Mouse (Mus musculus) left cerebral cortex, adult 2 months (tissue): Measurements from ENCODE around the gene Abcb6. TPM values are rescaled to one million over a fixed set of nuclear protein-coding genes. Genes with fewer than 3 reads are reported as not detected.

ENCODE experiments used
- DNase-seq, 2 experiments: peaks; one replicate each; pipeline ENCODE4 v3.0.0; 2021 to 2022; ENCODE audit warnings: low spot score in 2 of 2, mixed read lengths in 1 of 2; ENCODE audit errors: extremely low spot score in 1 of 2
- H3K27ac ChIP-seq: fragments of 200-600 bp; 2 replicates; pipeline ENCODE4 v1.8.1; 2022
- H3K4me3 ChIP-seq: fragments of 200-600 bp; 2 replicates; pipeline ENCODE4 v1.8.1; 2022
- CTCF ChIP-seq: fragments of 200-600 bp; IDR thresholded peaks from 2 replicates; pipeline ENCODE4 v1.8.1; 2022; ENCODE audit warnings: antibody characterized with exemption, mild to moderate bottlenecking, moderate library complexity
- intact Hi-C: fragments of 180-260 bp; cut with DNase I; formaldehyde crosslinking; loops from one replicate; pipeline ENCODE4 v1.15.1; 2025
- microRNA-seq, 2 experiments: library from miRNA; unstranded; fragments of <30 nt; microRNA quantifications; one replicate each; pipeline ENCODE4 v1.2.0; 2021
- total RNA-seq, 2 experiments: library from RNA; stranded (reverse); gene quantifications; 2 replicates each; pipeline ENCODE4 v1.2.3; 2021

Abcb6 gene
- total RNA-seq, 2 experiments from 2014 or later = 24.9 to 25.4 TPM

DNA sequence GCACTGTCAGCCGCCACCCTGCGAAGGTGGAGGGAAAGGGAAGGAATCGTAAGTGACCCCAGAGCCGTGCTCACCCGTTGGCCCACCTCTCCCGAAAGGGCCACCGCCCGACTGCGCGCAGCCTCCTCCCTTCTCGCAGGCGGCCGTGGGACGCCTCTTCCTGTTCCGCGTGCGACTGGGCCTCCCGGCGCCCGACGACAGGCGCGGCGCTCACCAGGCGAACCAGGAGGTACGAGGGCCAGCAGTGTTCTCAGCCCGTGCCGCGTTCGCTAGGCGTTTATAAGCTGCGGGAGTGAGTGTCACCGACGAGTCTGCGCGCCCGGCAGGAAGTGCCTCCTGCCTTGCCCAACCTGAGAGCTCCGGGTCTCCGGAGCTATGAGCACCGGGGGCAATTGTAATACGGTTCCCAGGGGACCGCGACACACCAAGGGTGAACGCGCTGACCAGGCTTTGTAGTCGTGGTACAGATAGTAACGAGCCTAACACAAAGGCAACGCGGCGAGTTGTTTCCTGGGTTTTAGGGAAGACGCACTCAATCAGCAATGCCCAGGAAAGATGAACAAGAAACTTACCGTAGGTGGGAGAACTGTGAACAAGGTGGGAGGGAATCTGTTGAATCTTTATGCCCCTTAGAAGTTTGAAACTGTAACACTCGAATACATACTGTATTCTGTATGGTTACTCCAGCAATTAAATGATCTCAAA lies 38.6 kb downstream of the Abcb6 start:
- H3K27ac ChIP-seq = peak overlapping the region; percentile 99
- intact Hi-C loops = loop anchor here (2.0 kb wide), 2 partner anchors 27 to 39 kb away; partner anchors contain the start of genes Abcb6 and Zfand2b
- peak overlapping the region; percentile 77 for H3K4me3 ChIP-seq
- peak; percentile 60 to 64 for DNase-seq
- no peak for TF ChIP-seq CTCF

DNA sequence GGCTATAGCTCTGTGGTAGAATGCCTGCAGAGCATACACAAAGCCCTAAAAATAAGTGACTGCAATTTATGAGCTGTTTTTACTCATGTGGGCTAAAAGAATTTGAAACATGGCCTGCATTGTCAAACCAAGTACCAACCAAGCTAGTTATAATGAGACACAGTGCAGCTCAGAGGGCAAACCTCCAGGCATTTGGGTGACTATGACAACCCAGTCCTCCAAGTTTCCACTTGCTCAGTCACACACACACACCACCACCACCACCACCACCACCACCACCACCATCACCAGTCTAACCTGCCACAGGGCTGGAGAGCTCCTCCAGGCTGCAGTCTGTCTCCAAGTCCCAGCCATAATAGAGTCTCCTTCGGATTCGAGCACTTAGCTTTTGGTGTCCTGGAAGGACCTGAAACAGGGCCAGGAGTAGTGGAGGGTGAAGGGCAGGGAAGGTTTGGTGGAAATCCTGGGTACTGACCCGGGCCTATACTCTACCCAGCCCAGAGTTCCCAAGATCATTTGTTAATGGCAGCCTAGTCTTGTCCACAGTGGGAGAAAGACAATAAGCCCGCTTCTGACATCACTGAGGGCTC lies 39.5 kb downstream of the Abcb6 start:
- peak overlapping the region; percentile 99 for H3K27ac ChIP-seq
- no peak for TF ChIP-seq CTCF
- DNase-seq = no peak
- H3K4me3 ChIP-seq = peak overlapping the region; percentile 77
- intact Hi-C loops = no loop called here

DNA sequence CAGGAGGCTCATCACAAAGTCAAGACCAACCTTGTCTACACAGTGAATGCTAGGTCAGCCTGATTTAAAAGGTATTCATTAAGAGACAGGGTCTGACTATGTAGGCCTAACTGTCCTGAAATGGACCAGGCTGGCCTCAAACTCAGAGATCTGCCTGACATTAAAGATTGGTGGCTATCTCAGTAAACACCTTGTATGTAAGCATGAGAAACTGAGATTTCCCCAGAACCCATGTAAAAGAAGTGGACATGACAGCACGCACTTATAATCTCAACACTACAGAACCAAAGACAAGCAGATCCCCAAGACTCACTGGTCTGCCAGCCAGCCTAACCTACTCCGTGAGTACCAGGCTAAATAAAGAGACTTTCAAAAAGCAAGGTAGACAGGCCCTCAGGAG lies 41.7 kb downstream of the Abcb6 start:
- no peak overlapping the region for H3K27ac ChIP-seq
- no peak overlapping the region for H3K4me3 ChIP-seq
- no peak for TF ChIP-seq CTCF
- intact Hi-C loops = no loop called here
- no peak for DNase-seq

DNA sequence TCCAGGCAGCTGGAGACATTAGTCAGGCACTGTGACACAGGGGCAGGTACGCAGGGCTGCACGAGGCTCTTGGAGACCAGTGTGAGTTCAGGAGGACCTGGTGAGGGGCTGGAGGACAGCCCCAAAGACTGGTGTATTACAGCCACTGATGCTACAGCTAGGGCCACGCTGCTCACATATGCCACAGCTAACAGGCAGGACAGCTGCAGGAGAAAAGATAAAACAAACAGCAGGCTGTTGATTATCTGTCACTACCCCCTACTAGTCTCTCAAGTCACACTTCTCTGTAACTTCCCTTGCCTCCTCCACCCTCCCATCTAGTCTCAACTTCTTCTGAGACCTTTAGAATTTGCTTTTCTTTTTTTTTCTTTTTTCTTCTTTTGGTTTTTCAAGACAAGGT lies 43.5 kb downstream of the Abcb6 start:
- TF ChIP-seq CTCF = no peak
- no peak for DNase-seq

DNA sequence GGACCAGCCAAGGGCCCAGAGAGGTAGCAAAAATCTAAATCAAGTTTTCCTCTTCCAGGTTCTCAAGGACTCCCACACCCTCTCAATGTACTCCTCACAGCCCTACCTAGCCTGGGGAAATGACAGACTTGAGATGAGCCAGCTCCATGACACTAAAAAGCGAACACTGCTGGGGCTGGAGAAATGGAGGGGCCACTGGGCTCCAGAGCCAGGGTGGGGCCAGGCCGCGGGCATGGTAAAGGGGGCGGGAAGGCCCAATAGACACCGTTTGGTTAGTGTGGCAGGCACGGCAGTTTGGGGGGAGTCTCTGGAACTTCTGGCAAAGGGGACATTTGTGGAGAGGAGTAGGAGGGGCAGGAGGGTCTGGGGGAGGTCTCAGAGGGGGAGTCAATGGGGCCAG lies 43.9 kb downstream of the Abcb6 start:
- Histone ChIP-seq H3K27ac (no peak overlapping the region), H3K4me3 (no peak overlapping the region)
- no peak for TF ChIP-seq CTCF
- intact Hi-C loops = no loop called here
- no peak for DNase-seq

More for the DNA sequence above, 43.5 kb downstream of the Abcb6 start:
- Histone ChIP-seq H3K4me3 (no peak overlapping the region), H3K27ac (no peak overlapping the region)
- intact Hi-C loops = no loop called here

DNA sequence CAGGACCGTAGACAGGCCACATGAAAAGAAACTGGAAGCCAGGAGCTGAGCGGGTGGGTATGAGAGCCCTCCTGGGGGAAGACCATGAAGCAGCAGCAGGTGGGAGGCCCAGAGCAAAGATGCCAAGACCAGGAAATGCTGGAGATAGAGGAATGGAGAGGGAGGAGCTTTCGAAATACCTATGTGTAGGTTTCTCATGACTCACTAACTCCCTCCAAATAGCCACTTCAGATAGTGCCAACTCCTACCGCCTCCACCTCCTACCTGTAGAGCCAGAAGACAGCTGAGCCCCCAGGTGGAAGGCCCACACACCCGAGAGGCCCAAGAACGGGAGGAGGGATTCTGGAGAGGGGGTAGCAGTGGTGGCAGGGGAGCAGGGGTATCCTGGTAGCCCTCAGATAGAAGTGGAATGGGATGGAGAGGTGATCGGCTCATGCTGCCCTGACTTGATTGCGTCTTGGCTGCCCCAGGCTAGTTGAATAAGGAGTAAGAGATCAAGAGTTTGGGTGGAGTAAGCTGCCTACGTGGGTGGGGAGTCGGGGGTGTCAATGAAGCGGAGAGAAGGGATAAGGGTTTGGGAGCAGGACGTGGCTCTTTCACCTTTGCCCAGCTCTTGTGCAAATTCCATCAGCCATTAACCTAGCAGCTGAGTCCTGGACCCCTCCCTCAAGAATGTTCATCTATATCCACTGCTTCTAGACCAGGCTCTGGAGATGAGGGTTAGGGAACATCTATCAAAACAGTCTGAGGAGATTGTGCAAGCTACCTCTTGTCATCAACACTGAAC lies 46.6 kb downstream of the Abcb6 start, which contains the start of gene Slc23a3:
Gene Slc23a3 (minus strand): TSS at position 470 of the 787 bp plus-strand sequence.
- Histone ChIP-seq H3K27ac (no peak within 1 kb of the TSS), H3K4me3 (no peak within 1 kb of the TSS)
- no peak for TF ChIP-seq CTCF
- intact Hi-C loops = no loop called here
- DNase-seq = no peak

DNA sequence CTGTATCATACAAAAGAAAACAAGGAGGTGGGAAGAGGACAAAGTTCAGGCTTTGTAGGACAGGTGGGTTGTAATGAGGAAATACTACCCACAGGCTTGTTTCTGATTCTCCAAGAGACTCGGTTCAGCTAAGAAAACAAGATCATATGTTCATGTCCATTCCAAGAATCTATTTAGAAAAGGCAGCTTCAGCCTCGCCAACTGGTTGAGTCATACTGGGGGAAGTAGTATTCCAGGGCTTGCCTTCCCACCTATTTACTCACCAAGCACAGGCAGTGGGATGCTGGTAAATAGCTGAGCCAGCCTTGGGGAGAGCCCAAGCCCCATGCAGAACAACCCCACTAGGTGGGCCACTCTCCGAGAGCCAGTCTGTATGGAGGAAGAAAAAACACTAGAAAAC lies 51.6 kb downstream of the Abcb6 start:
- TF ChIP-seq CTCF = no peak

DNA sequence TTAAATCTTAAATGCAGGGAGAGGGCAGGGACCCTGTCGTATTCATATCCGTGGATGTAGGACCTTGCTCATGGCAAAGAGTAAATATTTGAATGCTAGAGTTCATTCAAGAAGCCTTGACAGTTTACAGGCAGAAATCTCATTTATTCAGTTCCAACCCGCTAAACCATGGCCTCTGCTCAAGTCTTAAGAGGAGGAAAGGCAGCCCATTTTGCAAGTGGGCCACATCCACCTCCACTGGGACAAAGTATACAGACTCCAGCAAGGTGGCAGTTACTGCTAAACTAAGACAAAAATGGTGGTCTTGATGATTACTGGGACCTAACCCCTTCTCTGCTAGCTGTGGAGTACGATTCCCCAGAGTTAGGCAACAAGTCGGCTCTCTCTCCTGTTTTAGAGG lies 54.8 kb downstream of the Abcb6 start:
- no peak for TF ChIP-seq CTCF
- intact Hi-C loops = no loop called here
- Histone ChIP-seq H3K4me3 (peak overlapping the region; percentile 66), H3K27ac (peak overlapping the region; percentile 96)
- no peak for DNase-seq

More for the DNA sequence above, 51.6 kb downstream of the Abcb6 start:
- no peak for DNase-seq
- intact Hi-C loops = no loop called here
- Histone ChIP-seq H3K4me3 (no peak overlapping the region), H3K27ac (peak overlapping the region; percentile 34)

DNA sequence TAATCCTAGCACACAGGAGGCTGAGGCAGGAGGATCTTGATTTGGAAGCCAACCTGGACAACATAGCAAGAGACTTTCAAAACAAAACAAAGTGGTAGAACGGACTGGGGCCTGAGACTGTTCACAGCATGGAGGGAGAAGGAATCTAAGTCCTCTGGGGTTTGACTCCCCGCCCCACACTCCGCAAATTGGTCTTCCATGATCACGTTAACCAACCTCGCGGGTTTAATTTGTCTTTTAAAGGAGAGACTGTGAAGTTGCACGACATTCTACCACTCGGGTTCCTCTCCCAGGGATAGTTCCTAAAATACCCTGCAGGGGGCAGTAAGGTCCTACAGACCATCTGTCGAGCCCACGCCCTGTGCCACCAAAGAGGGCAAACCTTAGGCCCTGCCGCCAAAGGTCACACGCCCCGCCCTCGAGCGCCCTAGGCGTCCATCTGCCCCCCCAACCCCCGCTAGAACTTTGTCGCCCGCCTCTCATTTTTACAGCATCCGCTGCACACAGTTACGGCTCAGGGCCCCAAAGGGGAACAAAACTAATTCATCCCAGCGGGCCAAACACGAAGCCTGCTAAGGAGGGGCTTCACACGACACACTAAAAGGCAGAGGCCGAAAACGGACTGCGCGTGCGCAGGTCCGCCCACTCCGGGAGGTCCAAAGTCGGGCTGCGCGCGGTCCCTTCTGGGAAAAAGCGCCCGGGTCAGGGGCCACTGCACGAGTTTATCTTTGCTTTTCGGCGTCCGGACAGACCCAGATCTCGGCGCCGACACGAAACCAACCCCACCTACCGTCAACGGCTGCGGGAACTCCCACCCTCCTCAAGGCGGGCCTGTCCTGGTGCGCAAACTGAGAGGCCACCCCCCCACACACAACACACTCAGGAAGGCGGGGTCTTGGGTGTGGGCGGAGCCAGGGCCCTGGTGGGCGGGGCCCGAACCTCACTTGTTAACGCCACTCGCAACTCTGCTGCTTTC lies 55.6 kb downstream of the Abcb6 start, which contains the start of gene Nhej1:
Gene Nhej1 (minus strand): TSS at position 855 of the 976 bp plus-strand sequence.
- DNase-seq = peak; percentile 84 to 87
- Histone ChIP-seq H3K4me3 (peak within 1 kb of the TSS; percentile 66), H3K27ac (peak within 1 kb of the TSS; percentile 96)
- intact Hi-C loops = no loop called here
- TF ChIP-seq CTCF = peak; percentile 79

DNA sequence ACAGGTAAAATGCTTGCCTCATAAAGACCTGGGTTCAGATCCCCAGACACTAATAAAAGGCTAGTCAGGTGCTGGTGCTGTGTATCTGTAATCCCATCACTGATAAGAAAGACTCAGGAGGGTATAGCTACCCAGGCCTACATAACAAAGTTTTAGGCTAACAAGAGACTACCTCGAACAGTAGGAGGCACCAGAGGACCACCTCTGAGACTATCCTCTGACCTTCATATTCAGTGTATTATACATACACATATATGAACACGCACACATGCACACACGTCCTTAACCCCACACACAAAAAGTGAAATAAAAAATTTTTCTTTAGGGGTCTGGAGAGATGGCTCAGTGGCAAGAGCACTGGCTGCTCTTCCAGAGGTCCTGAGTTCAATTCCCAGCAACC lies 58.0 kb downstream of the Abcb6 start:
- Histone ChIP-seq H3K4me3 (no peak overlapping the region), H3K27ac (no peak overlapping the region)
- no peak for DNase-seq
- no peak for TF ChIP-seq CTCF
- intact Hi-C loops = no loop called here

Small RNA genes within 50 kb of the gene (microRNA-seq; reads per million reads assigned to microRNA genes)
- 0 reads per million in 2 experiments for gene Gm27943

Other genes with a start within 250 kb of the Abcb6 start
- 1 to 10 TPM; 3.0 to 3.5 TPM for gene Cfap65, start 244.8 kb downstream of the Abcb6 start, total RNA-seq
- gene Ihh, start 228.7 kb downstream of the Abcb6 start, total RNA-seq = under 1 TPM; 0.45 to 0.72 TPM
- 1 to 10 TPM; 2.4 to 3.3 TPM for gene Nhej1, start 55.2 kb downstream of the Abcb6 start, total RNA-seq
- 1 to 10 TPM; 2.7 to 3.3 TPM for gene Slc23a3, start 46.5 kb downstream of the Abcb6 start, total RNA-seq
- gene Cnppd1, start 37.7 kb downstream of the Abcb6 start, total RNA-seq = 10 to 100 TPM; 32.5 to 36.0 TPM
- gene Retreg2, start 37.6 kb downstream of the Abcb6 start, total RNA-seq = 100 to 1,000 TPM; 199 to 200 TPM
- gene Zfand2b, start 11.7 kb downstream of the Abcb6 start, total RNA-seq = 10 to 100 TPM; 27.6 to 28.9 TPM
- 10 to 100 TPM; 25.7 to 30.7 TPM for gene Ankzf1, start 11.8 kb upstream of the Abcb6 start, total RNA-seq
- gene Atg9a, start 11.8 kb upstream of the Abcb6 start, total RNA-seq = 100 to 1,000 TPM; 131 to 132 TPM
- 10 to 100 TPM; 12.7 to 15.6 TPM for gene Glb1l, start 30.4 kb upstream of the Abcb6 start, total RNA-seq
- gene Stk16, start 30.4 kb upstream of the Abcb6 start, total RNA-seq = 10 to 100 TPM; 85.6 to 86.0 TPM
- 100 to 1,000 TPM; 594 to 616 TPM for gene Tuba4a, start 39.5 kb upstream of the Abcb6 start, total RNA-seq
- not detected for gene A630095N17Rik, start 51.7 kb upstream of the Abcb6 start, total RNA-seq
- gene Dnajb2, start 56.0 kb upstream of the Abcb6 start, total RNA-seq = 100 to 1,000 TPM in 1 of 2 experiments, 10 to 100 TPM in 1; 93.6 to 102 TPM
- 100 to 1,000 TPM; 507 to 550 TPM for gene Ptprn, start 84.1 kb upstream of the Abcb6 start, total RNA-seq
- 100 to 1,000 TPM; 144 to 184 TPM for gene Resp18, start 98.0 kb upstream of the Abcb6 start, total RNA-seq
- 10 to 100 TPM; 49.4 to 53.0 TPM for gene Dnpep, start 137.6 kb upstream of the Abcb6 start, total RNA-seq
- 1 to 10 TPM in 1 of 2 experiments, under 1 TPM in 1; 0.77 to 1.7 TPM for gene Des, start 179.9 kb upstream of the Abcb6 start, total RNA-seq
- gene Speg, start 194.9 kb upstream of the Abcb6 start, total RNA-seq = 100 to 1,000 TPM; 199 to 215 TPM